Mouse (Mus musculus) forebrain, embryonic 15.5 days (tissue): Measurements from ENCODE around the gene Fermt3. TPM values are rescaled to one million over a fixed set of nuclear protein-coding genes. Genes with fewer than 3 reads are reported as not detected.
A peak's percentile ranks its signal among the peaks of the same experiment; 100 is the strongest.
"Not testable (repeated sequence)": the region's sequence is repeated elsewhere in the genome, so short reads cannot be mapped to it uniquely, and the experiment has no call there.

ENCODE experiments used
- ATAC-seq: fragments of 200-750 bp; cut with Nextera tagmentation; replicated peaks from 2 replicates; pipeline ENCODE4 v1.8.0; 2017; ENCODE audit warnings: mild to moderate bottlenecking, moderate TSS enrichment, moderate library complexity
- H3K27ac ChIP-seq: fragments of 300-500 bp; sonication (generic); replicated peaks from 2 replicates; pipeline ENCODE4 v1.5.1; 2015; ENCODE audit warnings: mild to moderate bottlenecking, inconsistent platforms
- H3K27me3 ChIP-seq: fragments of 300-500 bp; sonication (generic); 2 replicates; pipeline ENCODE4 v1.6.1; 2015; ENCODE audit warnings: inconsistent platforms
- H3K36me3 ChIP-seq: fragments of 300-500 bp; sonication (generic); 2 replicates; pipeline ENCODE4 v1.6.1; 2015; ENCODE audit warnings: mild to moderate bottlenecking, inconsistent platforms
- H3K4me1 ChIP-seq: fragments of 300-500 bp; sonication (generic); 2 replicates; pipeline ENCODE4 v1.6.1; 2015; ENCODE audit warnings: inconsistent platforms
- H3K4me2 ChIP-seq: fragments of 300-500 bp; sonication (generic); replicated peaks from 2 replicates; pipeline ENCODE4 v1.6.1; 2015; ENCODE audit warnings: mild to moderate bottlenecking, inconsistent platforms
- H3K4me3 ChIP-seq: fragments of 300-500 bp; sonication (generic); 2 replicates; pipeline ENCODE4 v1.5.1; 2015; ENCODE audit warnings: mild to moderate bottlenecking, inconsistent platforms
- H3K9ac ChIP-seq: fragments of 300-500 bp; sonication (generic); replicated peaks from 2 replicates; pipeline ENCODE4 v1.6.1; 2015; ENCODE audit warnings: mild to moderate bottlenecking, inconsistent platforms
- H3K9me3 ChIP-seq: fragments of 300-500 bp; sonication (generic); 2 replicates; pipeline ENCODE4 v1.6.1; 2016; ENCODE audit warnings: inconsistent platforms
- whole genome bisulfite sequencing: fragments of 180-500 bp; shearing (Covaris S2); methylation state at CpG from one replicate; pipeline ENCODE4 v1.1.7; 2015; ENCODE audit warnings: mixed read lengths; 5-methylcytosine and 5-hydroxymethylcytosine counted together
- polyA plus RNA-seq: library from polyadenylated mRNA; unstranded; fragments of >200 nt; fragmentation: Nextera tagmentation; extraction: Ambion mirVana; gene quantifications from 2 replicates; pipeline ENCODE4 v1.2.1, GENCODE M21; 2015

The Fermt3 gene
- polyA plus RNA-seq, 1 experiment from 2014 or later: 3.6 TPM

GRCm38 (mm10) chr19:7056248-7057087 is 37.2 kb upstream of the Fermt3 start, which contains the start of gene Macrod1:
Gene Macrod1, plus strand, starts transcription at chr19:7056810.
- 1% methylated on average over 70 of the region's 72 CpGs for WGBS
- Histone ChIP-seq H3K9ac (peak within 1 kb of the TSS; percentile 46), H3K4me2 (peak within 1 kb of the TSS; percentile 89), H3K27ac (peak within 1 kb of the TSS; percentile 32; the same call in 1 of the 2 replicates), H3K27me3 (peaks cover 5% of the 10 kb centered on the region; the same call in 1 of the 2 replicates), H3K9me3 (no peaks in the 10 kb centered on the region), H3K36me3 (no peaks in the 10 kb centered on the region), H3K4me3 (peak within 1 kb of the TSS; percentile 55), H3K4me1 (peaks cover 20% of the 10 kb centered on the region)
- ATAC-seq: peak; percentile 90

DNA sequence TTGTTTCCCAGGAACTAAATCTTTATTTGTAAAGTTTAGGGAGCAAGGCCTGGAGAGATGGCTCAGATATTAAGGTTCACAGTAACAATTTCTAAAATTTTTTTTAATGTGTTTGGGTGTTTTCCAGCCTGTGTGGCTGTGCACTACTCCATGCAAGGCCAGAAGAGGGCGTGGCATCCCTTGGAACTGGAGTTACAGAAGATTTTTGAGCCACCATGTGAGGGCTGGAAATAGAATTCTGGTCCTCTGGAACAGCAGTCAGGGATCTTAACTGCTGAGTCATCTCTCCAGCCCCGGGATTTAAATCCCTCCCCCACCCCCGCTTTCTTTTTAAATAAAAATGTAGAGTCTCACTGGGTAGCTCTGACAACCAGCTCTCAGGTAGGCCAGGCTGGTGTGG is 35.9 kb upstream of the Fermt3 start:
- Histone ChIP-seq H3K4me3 (no peak overlapping the region), H3K4me1 (peaks cover 20% of the 10 kb centered on the region), H3K9me3 (no peaks in the 10 kb centered on the region), H3K4me2 (no peak overlapping the region), H3K9ac (no peak overlapping the region), H3K27me3 (peaks cover 5% of the 10 kb centered on the region; the same call in 1 of the 2 replicates), H3K36me3 (no peaks in the 10 kb centered on the region), H3K27ac (no peak overlapping the region)
- no peak for ATAC-seq
- 51% methylated on average over 3 of the region's 3 CpGs for WGBS

DNA sequence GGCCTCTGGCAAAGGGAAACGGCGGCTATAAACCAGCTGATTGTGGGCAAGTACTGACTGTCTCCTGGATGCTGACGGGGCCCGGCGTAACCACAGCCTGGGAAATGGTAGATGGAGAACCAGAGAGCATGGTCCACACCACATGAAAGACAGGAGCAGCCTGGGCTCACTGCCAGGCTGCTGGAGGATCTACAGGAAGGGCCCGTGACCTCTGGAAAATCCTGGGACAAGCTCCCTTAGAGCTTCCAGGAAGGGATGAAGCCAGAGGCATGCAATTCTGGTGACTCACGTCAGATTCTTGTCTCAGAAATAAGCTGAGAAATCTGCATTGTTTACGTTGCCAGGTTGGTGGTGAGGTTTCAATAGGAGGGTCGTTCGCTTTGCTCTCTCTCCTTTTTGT is 35.5 kb upstream of the Fermt3 start:
- Histone ChIP-seq H3K9me3 (no peaks in the 10 kb centered on the region), H3K4me3 (no peak overlapping the region), H3K27ac (no peak overlapping the region), H3K4me1 (peaks cover 20% of the 10 kb centered on the region), H3K9ac (no peak overlapping the region), H3K27me3 (peaks cover 5% of the 10 kb centered on the region; the same call in 1 of the 2 replicates), H3K4me2 (no peak overlapping the region), H3K36me3 (no peaks in the 10 kb centered on the region)
- WGBS: 76% methylated on average over 10 of the region's 10 CpGs
- no peak for ATAC-seq

- H3K9ac ChIP-seq, H3K27ac ChIP-seq, H3K36me3 ChIP-seq, H3K4me3 ChIP-seq, H3K27me3 ChIP-seq, H3K9me3 ChIP-seq, H3K4me2 ChIP-seq, ATAC-seq: not testable (repeated sequence)
- 77% methylated on average over 4 of the region's 4 CpGs for WGBS
- H3K4me1 ChIP-seq: peaks cover 20% of the 10 kb centered on the region
Measured at GRCm38 (mm10) chr19:7053382-7053781, 34.1 kb upstream of the Fermt3 start.

DNA sequence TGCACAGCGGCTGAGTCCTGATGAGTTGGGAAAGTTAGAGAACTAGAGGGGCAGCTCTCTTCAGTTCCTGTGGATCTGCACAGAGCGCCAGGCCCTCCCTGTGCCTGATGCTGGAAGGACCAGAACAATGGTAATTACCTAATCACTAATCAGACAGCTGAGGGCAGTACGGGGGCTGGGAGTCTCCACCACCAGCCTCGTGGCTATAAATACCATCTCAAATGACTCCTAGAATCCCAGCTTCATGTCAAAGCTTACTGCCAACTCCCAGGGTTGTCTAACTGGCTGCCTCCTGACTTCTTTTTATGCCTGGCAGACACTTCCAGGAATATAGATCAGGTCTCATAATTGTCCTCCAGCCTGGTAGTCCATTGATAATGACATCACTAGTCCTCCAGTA is 25.4 kb upstream of the Fermt3 start:
- Histone ChIP-seq H3K36me3 (no peaks in the 10 kb centered on the region), H3K4me1 (peaks cover 6% of the 10 kb centered on the region), H3K27me3 (no peaks in the 10 kb centered on the region), H3K27ac (no peak overlapping the region), H3K4me3 (no peak overlapping the region), H3K9ac (no peak overlapping the region), H3K4me2 (no peak overlapping the region), H3K9me3 (no peaks in the 10 kb centered on the region)
- ATAC-seq: no peak
- 28% methylated on average over 4 of the region's 4 CpGs for WGBS

GRCm38 (mm10) chr19:7044279-7044678 is 25.0 kb upstream of the Fermt3 start:
- Histone ChIP-seq H3K27me3 (no peaks in the 10 kb centered on the region), H3K27ac (no peak overlapping the region), H3K4me2 (no peak overlapping the region), H3K9me3 (no peaks in the 10 kb centered on the region), H3K4me3 (no peak overlapping the region), H3K9ac (no peak overlapping the region), H3K4me1 (peaks cover 6% of the 10 kb centered on the region), H3K36me3 (no peaks in the 10 kb centered on the region)
- ATAC-seq: no peak
- 69% methylated on average over 4 of the region's 4 CpGs for WGBS

- Histone ChIP-seq H3K4me2 (no peak overlapping the region), H3K9me3 (no peaks in the 10 kb centered on the region), H3K4me1 (peaks cover 36% of the 10 kb centered on the region), H3K27me3 (no peaks in the 10 kb centered on the region), H3K4me3 (peak overlapping the region; percentile 61; the same call in 1 of the 2 replicates), H3K9ac (no peak overlapping the region; the same call in 1 of the 2 replicates), H3K36me3 (no peaks in the 10 kb centered on the region), H3K27ac (peak overlapping the region; percentile 95)
- no peak for ATAC-seq
- WGBS: 82% methylated on average over 2 of the region's 2 CpGs
Measured at GRCm38 (mm10) chr19:7041171-7041570, 21.9 kb upstream of the Fermt3 start.

DNA sequence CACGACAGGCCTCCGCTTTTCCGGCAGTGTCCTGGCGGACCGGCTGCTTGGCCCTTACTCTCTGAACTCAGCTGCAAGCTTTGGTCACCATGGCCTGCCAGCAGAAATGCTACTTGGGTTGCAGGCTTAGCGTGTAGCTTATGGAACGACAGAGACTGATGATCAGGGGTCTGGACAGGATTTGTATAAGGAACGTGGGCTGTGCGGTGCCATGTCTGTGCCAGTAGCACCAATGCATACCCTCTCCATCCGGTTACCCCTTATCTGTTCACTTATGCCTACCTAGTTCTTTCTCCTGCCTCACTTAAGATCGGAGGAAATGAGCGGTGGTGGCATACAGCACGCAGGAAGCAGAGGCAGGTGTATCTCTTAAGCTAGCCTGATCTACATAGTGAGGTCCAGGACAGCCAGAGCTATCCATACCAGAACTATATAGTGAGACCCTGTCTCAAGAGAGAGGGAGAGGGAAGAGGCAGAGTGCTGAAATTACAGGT is 21.4 kb upstream of the Fermt3 start:
- WGBS: 24% methylated on average over 13 of the region's 13 CpGs

DNA sequence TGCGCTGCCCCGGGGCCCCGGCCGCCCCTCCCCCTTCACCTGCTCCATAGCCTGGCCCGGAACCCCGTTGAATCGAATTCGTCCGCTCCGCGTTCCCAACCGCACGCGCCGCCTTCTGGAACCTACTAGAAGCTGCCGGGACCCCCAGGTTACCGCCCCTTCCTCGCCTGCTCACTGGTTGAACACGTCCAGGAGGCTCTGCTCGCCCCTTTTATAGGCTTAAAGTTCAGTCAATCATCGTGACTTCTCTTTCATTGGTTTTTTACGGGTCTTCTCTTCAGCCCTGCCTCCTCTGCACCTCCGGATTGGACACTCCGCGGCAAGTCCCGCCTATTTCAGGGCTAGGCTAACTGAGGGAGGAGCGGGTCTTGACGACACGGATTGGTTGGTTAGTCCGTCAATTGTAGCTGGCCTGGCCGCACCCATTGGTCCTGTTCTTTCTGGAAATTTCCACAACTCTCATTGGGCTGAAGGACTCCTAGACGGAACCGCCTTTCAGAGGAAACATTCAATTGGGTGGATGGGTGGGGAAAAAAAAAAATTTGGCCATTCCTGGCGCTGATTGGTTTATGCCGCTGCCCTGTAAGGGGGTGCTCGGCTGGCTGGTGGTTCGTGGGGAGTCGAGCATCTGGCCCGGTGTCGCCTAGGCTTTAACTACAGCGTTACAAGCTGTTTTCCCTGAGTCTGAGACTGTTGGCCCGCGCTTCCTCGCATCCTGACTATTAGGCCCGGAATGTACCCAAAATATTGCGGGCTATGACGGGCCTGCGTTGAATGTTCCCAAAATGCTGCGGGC is 20.8 kb upstream of the Fermt3 start, which contains the start of gene Stip1:
Stip1 (minus strand) TSS at position 127 of the 796 bp plus-strand sequence.
- H3K4me2 ChIP-seq: peak within 1 kb of the TSS; percentile 72
- peak within 1 kb of the TSS; percentile 82 for H3K9ac ChIP-seq
- ATAC-seq: peak; percentile 99
- H3K4me1 ChIP-seq: peaks cover 37% of the 10 kb centered on the region
- H3K9me3 ChIP-seq: no peaks in the 10 kb centered on the region
- H3K4me3 ChIP-seq: peak within 1 kb of the TSS; percentile 61
- peak within 1 kb of the TSS; percentile 95 for H3K27ac ChIP-seq
- H3K36me3 ChIP-seq: peaks cover 7% of the 10 kb centered on the region
- WGBS: under 1% methylated on average over 49 of the region's 49 CpGs
- H3K27me3 ChIP-seq: no peaks in the 10 kb centered on the region

More for the DNA sequence above, 21.4 kb upstream of the Fermt3 start:
- H3K4me3 ChIP-seq: peak overlapping the region; percentile 61
- H3K27me3 ChIP-seq: no peaks in the 10 kb centered on the region
- H3K36me3 ChIP-seq: peaks cover 1% of the 10 kb centered on the region; the same call in 1 of the 2 replicates
- H3K4me1 ChIP-seq: peaks cover 37% of the 10 kb centered on the region
- peak overlapping the region; percentile 95 for H3K27ac ChIP-seq
- peak overlapping the region; percentile 72 for H3K4me2 ChIP-seq
- ATAC-seq: no peak
- H3K9ac ChIP-seq: peak overlapping the region; percentile 61
- H3K9me3 ChIP-seq: no peaks in the 10 kb centered on the region

GRCm38 (mm10) chr19:7039088-7039720 is 19.9 kb upstream of the Fermt3 start:
- Histone ChIP-seq H3K9ac (peak overlapping the region; percentile 82), H3K36me3 (peaks cover 14% of the 10 kb centered on the region), H3K4me1 (peaks cover 37% of the 10 kb centered on the region), H3K27me3 (no peaks in the 10 kb centered on the region), H3K4me2 (peak overlapping the region; percentile 65), H3K9me3 (no peaks in the 10 kb centered on the region), H3K4me3 (peak overlapping the region; percentile 61), H3K27ac (peak overlapping the region; percentile 84)
- no peak for ATAC-seq
- 1% methylated on average over 32 of the region's 35 CpGs for WGBS

DNA sequence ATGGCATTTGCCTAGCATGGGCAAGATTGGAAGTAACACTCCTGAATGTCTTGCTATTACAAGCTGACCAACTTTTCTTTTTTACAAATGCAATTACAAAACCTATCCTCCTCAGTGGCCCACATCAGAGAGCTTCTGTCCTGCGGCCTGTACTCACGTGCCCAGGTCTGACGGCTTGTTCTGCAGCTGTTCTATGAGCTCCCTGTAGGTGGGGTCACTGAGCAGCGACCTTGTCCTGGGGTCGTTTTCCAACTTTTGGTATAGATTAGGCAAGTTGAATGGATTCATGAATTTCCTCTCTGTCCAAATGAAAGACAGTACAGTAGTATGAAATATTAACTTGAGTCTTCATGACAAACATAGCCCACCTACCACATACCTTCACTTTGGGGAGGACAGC is 14.7 kb upstream of the Fermt3 start:
- Histone ChIP-seq H3K9ac (no peak overlapping the region), H3K4me1 (peaks cover 29% of the 10 kb centered on the region), H3K27me3 (no peaks in the 10 kb centered on the region), H3K4me2 (no peak overlapping the region), H3K27ac (no peak overlapping the region), H3K36me3 (peaks cover 64% of the 10 kb centered on the region), H3K9me3 (no peaks in the 10 kb centered on the region), H3K4me3 (no peak overlapping the region)
- no peak for ATAC-seq
- WGBS: 90% methylated on average over 5 of the region's 5 CpGs
